ENCODE assay signal across 15 mouse cellular contexts in the genomic region with DNA sequence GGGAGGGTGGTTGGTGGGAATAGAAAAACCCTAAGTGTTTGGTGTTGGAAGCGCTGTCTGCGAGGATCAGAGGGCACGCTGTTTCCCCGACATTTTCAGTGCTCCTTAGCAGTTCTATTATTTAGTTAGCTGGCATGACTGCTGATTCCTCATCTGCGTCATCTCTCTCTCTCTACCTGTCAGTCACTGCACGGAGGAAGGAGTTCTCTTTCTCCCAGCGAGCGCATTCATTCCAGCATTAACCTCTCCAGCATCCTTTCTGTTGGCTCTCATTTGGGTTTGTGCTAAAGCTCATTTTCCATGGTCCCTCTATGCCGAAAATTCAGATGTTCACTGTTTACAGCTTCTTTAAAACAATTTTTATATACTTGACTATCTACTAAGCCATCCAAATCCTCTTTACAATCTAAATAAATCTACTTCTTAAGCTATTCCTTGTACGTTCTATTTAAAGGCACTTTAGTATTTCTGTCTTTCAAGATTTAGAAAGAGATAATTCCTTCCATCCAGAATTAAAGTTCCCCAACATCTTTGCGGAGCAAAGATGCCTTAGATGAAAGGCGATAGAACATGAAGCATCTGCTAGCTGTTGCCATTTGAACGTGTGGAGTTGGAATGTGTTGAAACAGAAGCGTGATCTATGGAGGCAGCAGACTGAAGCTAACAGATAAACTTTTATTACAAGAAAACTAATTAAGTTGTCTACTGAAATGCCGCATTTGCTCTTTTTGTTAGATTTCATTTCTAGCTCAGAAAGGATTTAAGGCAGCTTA.
"Had no signal": no experiment of that assay in that cellular context is flagged by ENCODE, and none has a peak within 500 bp of the region (broad histone marks: within the 10 kb centered on the region; RNA-seq: fewer than 3 reads in every experiment).

No protein-coding gene starts in this region.

- ATAC-seq: inflammation-experienced regulatory T-cells, adult 6 months; intestine, postnatal 0 days; liver, postnatal 0 days; lung, postnatal 0 days had no signal

- DNase-seq: kidney, adult 8-10 months; kidney, postnatal 4 days; liver; liver, embryonic 13.5 days; liver, postnatal 0 days; lung, postnatal 36 days; right cerebral cortex, postnatal 14 days; thymus, adult 18-20 months; thymus, postnatal 25 days had no signal

- H3K36me3 ChIP-seq: liver, embryonic 13.5 days; neural tube, embryonic 13.5 days had no signal

- H3K9ac ChIP-seq: limb, embryonic 12.5 days; liver, embryonic 13.5 days; liver, postnatal 0 days; neural tube, embryonic 13.5 days had no signal

- H3K9me3 ChIP-seq: limb, embryonic 12.5 days; liver, embryonic 13.5 days; neural tube, embryonic 13.5 days had no signal

- H3K4me3 ChIP-seq: layer of hippocampus, adult 2 months; limb, embryonic 12.5 days; liver, embryonic 13.5 days; neural tube, embryonic 13.5 days had no signal

- H3K4me2 ChIP-seq: limb, embryonic 12.5 days; liver, embryonic 13.5 days; neural tube, embryonic 13.5 days had no signal

- H3K27me3 ChIP-seq: limb, embryonic 12.5 days; liver, embryonic 13.5 days; neural tube, embryonic 13.5 days had no signal

- H3K4me1 ChIP-seq: limb, embryonic 12.5 days; liver, embryonic 13.5 days; neural tube, embryonic 13.5 days had no signal

- H3K27ac ChIP-seq: layer of hippocampus, adult 2 months; limb, embryonic 12.5 days; liver, embryonic 13.5 days; neural tube, embryonic 13.5 days had no signal
